In genomic region chr8:119634616-119635336, GRCm38 (mm10) we compare ENCODE assay signal across 13 mouse cellular contexts. TPM values are rescaled to one million over a fixed set of nuclear protein-coding genes. Genes with fewer than 3 reads are reported as not detected.
DNase-seq lines count a peak whose midpoint lies in the region; ATAC-seq and TF ChIP-seq lines count a peak whose summit lies in the region.
"Had no signal": no experiment of that assay in that cellular context is flagged by ENCODE, and none has a peak within 500 bp of the region (broad histone marks: within the 10 kb centered on the region; RNA-seq: fewer than 3 reads in every experiment).

No protein-coding gene starts in this region.

- peak overlapping the region; percentile 16; the same call in 1 of the 2 replicates for H3K4me2 ChIP-seq in kidney, embryonic 16.5 days (replicated peaks; ENCODE audit: low read depth, low read length)

- H3K27ac ChIP-seq in layer of hippocampus, adult 2 months, result 0 out of 2 replicates have a peak overlapping the region, but pooled peaks have one; percentile 5
- no peak overlapping the region for H3K27ac ChIP-seq in kidney, embryonic 16.5 days (ENCODE audit: low read length)

- 0 out of 2 replicates have a peak, but pooled peaks have one; percentile 55 for ATAC-seq in kidney, embryonic 16.5 days (ENCODE audit: low FRiP score, low TSS enrichment)

- no peak for TF ChIP-seq CTCF in layer of hippocampus, adult 2 months (conservative IDR thresholded peaks at IDR 0.05)

- WGBS in kidney, embryonic 16.5 days, result 17% methylated on average over 14 of the region's 14 CpGs

- H3K36me3 ChIP-seq in kidney, embryonic 16.5 days (ENCODE audit: insufficient read depth, low read length), result no peaks in the 10 kb centered on the region

- peaks cover 16% of the 10 kb centered on the region for H3K27me3 ChIP-seq in kidney, embryonic 16.5 days (ENCODE audit: insufficient read depth, low read length)

- no peak overlapping the region for H3K9ac ChIP-seq in kidney, embryonic 16.5 days (replicated peaks; ENCODE audit: low read length)

- no peaks in the 10 kb centered on the region for H3K9me3 ChIP-seq in kidney, embryonic 16.5 days (ENCODE audit: low read length)

- peaks cover 23% of the 10 kb centered on the region for H3K4me1 ChIP-seq in kidney, embryonic 16.5 days (ENCODE audit: insufficient read depth, low read length)

- DNase-seq in embryo, embryonic 10 days (ENCODE audit: low spot score), result peak; percentile 55
- DNase-seq in embryo, embryonic 9.5 days (ENCODE audit: extremely low spot score), result no peak
- no peak for DNase-seq in layer of hippocampus, adult 2 months (ENCODE audit: low spot score in 2 of 2)
- no peak for DNase-seq in layer of hippocampus, adult 9-11 months
- DNase-seq in brain, adult 2 months (ENCODE audit: low read depth, low spot score), result peak; percentile 62
- no peak for DNase-seq in layer of hippocampus, adult 8-10 months (ENCODE audit: low spot score in 2 of 2)
- DNase-seq in cerebellum, postnatal 25 days, result no peak

- no peak overlapping the region for H3K4me3 ChIP-seq in layer of hippocampus, adult 2 months
- H3K4me3 ChIP-seq in kidney, embryonic 16.5 days (ENCODE audit: low read length), result no peak overlapping the region

RNA-seq across cellular contexts. Expression of gene Kcng4, which starts 0.7 kb away (rescaled TPM):
- 1 to 10 TPM; 2.6 to 3.1 TPM for total RNA-seq in layer of hippocampus, adult 2 months (2021)
- 0.05 and 0.15 TPM in 2 replicates for polyA plus RNA-seq in kidney, embryonic 16.5 days (2015; fragmentation: Nextera tagmentation; extraction: Ambion mirVana)
- 1 to 10 TPM; 1.7 to 3.8 (median 2.8) TPM for total RNA-seq in layer of hippocampus, adult 8-10 months (2022)
- total RNA-seq: hematopoietic stem cell, adult 5-6 weeks; MEL had no signal

RNA-seq across cellular contexts. Expression of gene Adad2, which starts 22.2 kb away (rescaled TPM):
- under 1 TPM; 0.47 to 0.87 TPM for total RNA-seq in layer of hippocampus, adult 2 months (2021)
- 0.12 and 0.14 TPM in 2 replicates for polyA plus RNA-seq in kidney, embryonic 16.5 days (2015; fragmentation: Nextera tagmentation; extraction: Ambion mirVana)
- 1 to 10 TPM in 2 of 4 experiments, under 1 TPM in 2; 0.33 to 1.1 (median 0.71) TPM for total RNA-seq in layer of hippocampus, adult 8-10 months (2022)
- total RNA-seq: adrenal gland, postnatal 4 days; gastrocnemius, adult 8-10 months; hematopoietic stem cell, adult 5-6 weeks; MEL had no signal
- polyA plus RNA-seq: stomach, embryonic 14.5 days had no signal

RNA-seq across cellular contexts. Expression of gene Taf1c, which starts 29.8 kb away (rescaled TPM):
- total RNA-seq in layer of hippocampus, adult 2 months (2021), result 10 to 100 TPM; 10.8 to 11.1 TPM
- polyA plus RNA-seq in kidney, embryonic 16.5 days (2015; fragmentation: Nextera tagmentation; extraction: Ambion mirVana), result 15.4 and 15.5 TPM in 2 replicates
- 10 to 100 TPM; 10.7 to 11.8 (median 11.5) TPM for total RNA-seq in layer of hippocampus, adult 8-10 months (2022)

RNA-seq across cellular contexts. Expression of gene Wfdc1, which starts 31.4 kb away (rescaled TPM):
- total RNA-seq in layer of hippocampus, adult 2 months (2021), result 1 to 10 TPM; 6.3 to 6.7 TPM
- 2.3 and 3.7 TPM in 2 replicates for polyA plus RNA-seq in kidney, embryonic 16.5 days (2015; fragmentation: Nextera tagmentation; extraction: Ambion mirVana)
- total RNA-seq in layer of hippocampus, adult 8-10 months (2022), result 1 to 10 TPM; 5.9 to 7.8 (median 7.0) TPM
- total RNA-seq: hematopoietic stem cell, adult 5-6 weeks; MEL had no signal

RNA-seq across cellular contexts. Expression of gene Dnaaf1, which starts 59.7 kb away (rescaled TPM):
- total RNA-seq in layer of hippocampus, adult 2 months (2021), result under 1 TPM; 0.32 to 0.38 TPM
- polyA plus RNA-seq in kidney, embryonic 16.5 days (2015; fragmentation: Nextera tagmentation; extraction: Ambion mirVana), result 0.27 and 0.37 TPM in 2 replicates
- under 1 TPM; 0.13 to 0.43 (median 0.17) TPM for total RNA-seq in layer of hippocampus, adult 8-10 months (2022)
- total RNA-seq: gastrocnemius, adult 8-10 months; hematopoietic stem cell, adult 5-6 weeks had no signal

Comparison
In these comparisons a context has a peak if more than half of its experiments do, and no peak if none do; other contexts are left out.
1. DNase-seq: peak in embryo, embryonic 10 days (single experiment) and brain, adult 2 months (single experiment); none in embryo, embryonic 9.5 days (single experiment), layer of hippocampus, adult 2 months (0 of 2), layer of hippocampus, adult 9-11 months (single experiment), layer of hippocampus, adult 8-10 months (0 of 2) and cerebellum, postnatal 25 days (0 of 2).